Mouse (Mus musculus): ENCODE data around the gene Lsm7. TPM values are rescaled to one million over a fixed set of nuclear protein-coding genes. Genes with fewer than 3 reads are reported as not detected.

Gene Lsm7
- total and polyA plus RNA-seq, 2 experiments from 2014 or later: 249 to 299 TPM

DNA sequence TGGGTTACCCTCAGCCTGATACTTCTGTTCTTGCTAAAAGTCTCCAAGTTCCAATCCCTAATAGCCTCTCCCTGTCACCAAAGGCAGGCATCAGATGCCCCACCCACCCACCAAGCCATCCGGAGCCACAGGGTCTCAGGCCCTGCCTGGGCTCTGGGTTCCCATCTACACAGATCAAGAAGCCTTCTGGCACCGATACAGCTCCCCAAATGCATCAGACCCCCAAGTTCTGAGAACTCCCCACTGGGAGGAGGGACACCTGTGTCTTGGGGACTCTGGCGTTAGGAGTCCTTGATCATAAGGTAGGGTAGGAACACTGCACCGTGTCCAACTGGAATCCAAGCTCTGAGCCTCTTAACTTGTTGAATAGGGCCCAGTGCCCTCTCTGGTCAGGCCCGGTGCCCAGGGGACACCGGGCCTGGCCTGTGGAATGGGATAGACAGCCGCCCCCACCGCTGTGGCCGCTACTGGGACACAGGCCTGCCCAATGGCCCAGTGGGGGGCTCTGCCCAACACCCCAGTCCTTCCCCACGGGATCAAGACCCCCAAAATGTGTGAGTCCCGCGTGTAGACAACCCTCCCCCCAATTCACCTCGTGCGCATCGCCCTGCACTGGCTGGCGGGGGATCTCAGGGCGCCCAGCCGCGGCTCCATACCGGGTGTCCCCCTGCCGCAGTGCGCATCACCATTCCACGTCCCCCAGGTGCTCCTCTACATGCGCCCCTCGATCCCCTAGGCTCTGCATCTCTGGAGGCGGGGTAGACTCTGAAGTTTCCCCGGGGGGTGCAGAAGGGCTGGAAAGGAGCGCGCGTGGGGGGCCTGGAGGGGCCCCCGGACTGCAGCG, 11.7 kb downstream of the Lsm7 start:
- ATAC-seq (ENCODE audit: low FRiP score) (peak; percentile 45), DNase-seq (ENCODE audit: low spot score) (no peak)
- H3K4me2 ChIP-seq (ENCODE audit: low read depth, low read length, poor library complexity, severe bottlenecking): peak overlapping the region; percentile 86
- no peaks in the 10 kb centered on the region for H3K4me1 ChIP-seq (ENCODE audit: insufficient read depth, low read length)
- no peak for TF ChIP-seq CTCF (IDR thresholded peaks at IDR 0.05)
- H3K9me3 ChIP-seq (ENCODE audit: low read length): no peaks in the 10 kb centered on the region
- peak overlapping the region; percentile 70 for H3K4me3 ChIP-seq (ENCODE audit: low read depth, low read length)
- H3K9ac ChIP-seq (replicated peaks; ENCODE audit: low read length, poor library complexity, severe bottlenecking): peak overlapping the region; percentile 86
- no peaks in the 10 kb centered on the region for H3K36me3 ChIP-seq (ENCODE audit: insufficient read depth, low read length)
- H3K27me3 ChIP-seq (ENCODE audit: insufficient read depth, low read length): peaks cover 7% of the 10 kb centered on the region; the same call in 1 of the 2 replicates
- WGBS: 6% methylated on average over 31 of the region's 32 CpGs
- H3K27ac ChIP-seq (ENCODE audit: low read depth, low read length): no peak overlapping the region

DNA sequence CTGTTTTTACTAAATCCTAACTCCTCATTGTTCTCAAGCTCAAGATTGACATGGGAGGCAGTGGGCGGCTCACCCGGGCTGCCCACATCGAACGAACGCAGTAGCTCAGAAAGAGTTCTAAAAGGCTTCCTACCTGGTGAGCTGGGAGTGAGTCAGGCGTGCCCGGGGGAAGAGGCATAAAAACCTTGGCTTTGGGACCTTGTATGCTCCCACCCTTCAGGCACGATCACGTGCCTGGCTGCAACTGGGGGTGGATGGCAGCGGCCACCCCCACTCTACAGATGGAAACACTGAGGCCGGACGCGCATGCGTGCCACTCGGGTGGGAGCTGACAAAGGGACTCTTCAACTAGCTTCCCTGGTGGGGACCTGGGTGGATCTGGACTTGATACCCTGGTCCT, 12.7 kb downstream of the Lsm7 start:
- WGBS: 84% methylated on average over 15 of the region's 15 CpGs
- Histone ChIP-seq H3K4me3 (ENCODE audit: low read depth, low read length) (no peak overlapping the region), H3K27me3 (ENCODE audit: insufficient read depth, low read length) (peaks cover 7% of the 10 kb centered on the region; the same call in 1 of the 2 replicates), H3K4me2 (ENCODE audit: low read depth, low read length, poor library complexity, severe bottlenecking) (no peak overlapping the region), H3K36me3 (ENCODE audit: insufficient read depth, low read length) (no peaks in the 10 kb centered on the region), H3K4me1 (ENCODE audit: insufficient read depth, low read length) (no peaks in the 10 kb centered on the region), H3K9ac (replicated peaks; ENCODE audit: low read length, poor library complexity, severe bottlenecking) (no peak overlapping the region), H3K27ac (ENCODE audit: low read depth, low read length) (no peak overlapping the region), H3K9me3 (ENCODE audit: low read length) (no peaks in the 10 kb centered on the region)
- ATAC-seq (ENCODE audit: low FRiP score) (no peak), DNase-seq (ENCODE audit: low spot score) (no peak)
- TF ChIP-seq CTCF (IDR thresholded peaks at IDR 0.05): no peak

DNA sequence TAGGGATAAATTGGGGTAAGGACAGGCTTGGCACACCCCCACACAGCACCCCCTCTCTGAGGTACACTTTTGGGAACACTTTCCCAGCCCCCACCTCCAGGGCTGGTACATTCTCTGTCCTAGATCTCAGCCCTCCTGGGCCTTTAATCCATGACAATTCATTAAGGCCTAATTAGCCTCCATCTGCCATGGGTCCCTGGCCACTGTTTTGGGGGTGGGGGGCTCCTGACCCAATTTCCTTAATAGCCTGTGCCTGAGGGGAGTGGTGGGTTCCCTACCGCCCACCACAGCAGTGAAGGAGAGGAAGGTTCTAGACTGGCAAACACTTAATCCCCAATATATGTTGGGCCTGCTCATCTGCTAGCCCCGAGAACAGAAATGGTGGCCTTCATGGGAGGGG, 13.3 kb downstream of the Lsm7 start:
- Histone ChIP-seq H3K4me2 (ENCODE audit: low read depth, low read length, poor library complexity, severe bottlenecking) (no peak overlapping the region), H3K36me3 (ENCODE audit: insufficient read depth, low read length) (no peaks in the 10 kb centered on the region), H3K4me1 (ENCODE audit: insufficient read depth, low read length) (no peaks in the 10 kb centered on the region), H3K27me3 (ENCODE audit: insufficient read depth, low read length) (peaks cover 7% of the 10 kb centered on the region; the same call in 1 of the 2 replicates), H3K27ac (ENCODE audit: low read depth, low read length) (no peak overlapping the region), H3K4me3 (ENCODE audit: low read depth, low read length) (no peak overlapping the region), H3K9ac (replicated peaks; ENCODE audit: low read length, poor library complexity, severe bottlenecking) (no peak overlapping the region), H3K9me3 (ENCODE audit: low read length) (no peaks in the 10 kb centered on the region)
- DNase-seq (ENCODE audit: low spot score) (no peak), ATAC-seq (ENCODE audit: low FRiP score) (no peak)
- TF ChIP-seq CTCF (IDR thresholded peaks at IDR 0.05): no peak
- 80% methylated on average over 2 of the region's 2 CpGs for WGBS

DNA sequence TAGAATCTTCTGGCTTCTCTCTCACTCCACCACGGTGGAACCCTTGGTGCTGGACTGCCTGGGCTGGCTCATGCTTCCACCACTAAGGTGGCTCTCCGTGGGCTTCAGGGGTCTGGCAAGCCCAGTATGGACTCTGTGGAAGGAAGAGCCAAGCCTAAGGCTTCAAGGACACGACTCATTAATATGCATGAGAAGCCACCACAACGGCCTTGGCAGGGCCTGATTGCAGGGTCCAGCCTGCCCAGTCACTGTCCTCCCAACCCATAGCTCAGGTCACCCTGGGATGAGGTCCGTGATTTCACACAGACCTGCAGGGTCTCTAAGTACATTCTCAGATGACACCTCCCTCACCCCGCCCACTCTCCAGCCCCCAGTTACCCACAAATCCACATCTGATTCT, 15.2 kb downstream of the Lsm7 start:
- H3K27ac ChIP-seq (ENCODE audit: low read depth, low read length): no peak overlapping the region
- DNase-seq (ENCODE audit: low spot score) (no peak), ATAC-seq (ENCODE audit: low FRiP score) (no peak)
- H3K36me3 ChIP-seq (ENCODE audit: insufficient read depth, low read length): peaks cover 3% of the 10 kb centered on the region; the same call in 1 of the 2 replicates
- WGBS: 56% methylated on average over 6 of the region's 6 CpGs
- no peak overlapping the region for H3K4me3 ChIP-seq (ENCODE audit: low read depth, low read length)
- TF ChIP-seq CTCF (IDR thresholded peaks at IDR 0.05): no peak
- no peaks in the 10 kb centered on the region for H3K4me1 ChIP-seq (ENCODE audit: insufficient read depth, low read length)
- no peak overlapping the region for H3K9ac ChIP-seq (replicated peaks; ENCODE audit: low read length, poor library complexity, severe bottlenecking)
- H3K9me3 ChIP-seq (ENCODE audit: low read length): no peaks in the 10 kb centered on the region
- H3K27me3 ChIP-seq (ENCODE audit: insufficient read depth, low read length): no peaks in the 10 kb centered on the region; the same call in 1 of the 2 replicates
- no peak overlapping the region for H3K4me2 ChIP-seq (ENCODE audit: low read depth, low read length, poor library complexity, severe bottlenecking)

DNA sequence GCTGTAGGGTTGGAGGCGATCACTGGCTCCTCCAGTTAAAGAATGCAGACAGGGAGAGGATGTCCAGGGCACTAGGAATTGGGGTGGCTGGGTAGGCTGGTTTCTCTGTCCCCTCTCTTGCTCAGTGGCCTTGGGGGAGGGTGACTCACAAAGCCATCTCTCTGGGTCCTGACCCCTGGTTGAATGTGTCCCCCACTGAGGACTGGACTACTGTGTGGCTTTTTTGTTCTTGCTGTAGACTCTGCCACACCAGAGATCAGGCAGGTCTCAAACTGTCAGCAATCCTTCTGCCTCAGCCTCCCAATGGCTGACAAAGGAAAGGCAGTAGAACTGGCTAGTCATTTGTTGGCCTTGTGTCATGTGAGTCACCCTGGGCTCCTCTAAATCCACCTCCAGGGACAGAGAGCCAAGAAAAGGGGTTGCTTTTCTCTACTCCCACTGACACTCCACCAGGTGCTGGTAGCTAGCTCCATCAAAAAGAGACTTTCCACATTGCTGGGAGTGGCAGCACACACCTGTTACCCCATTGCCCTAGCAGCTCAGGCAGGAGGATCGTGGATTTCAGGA, 16.6 kb downstream of the Lsm7 start:
- Histone ChIP-seq H3K36me3 (ENCODE audit: insufficient read depth, low read length) (peaks cover 9% of the 10 kb centered on the region), H3K4me1 (ENCODE audit: insufficient read depth, low read length) (no peaks in the 10 kb centered on the region), H3K9ac (replicated peaks; ENCODE audit: low read length, poor library complexity, severe bottlenecking) (no peak overlapping the region), H3K4me2 (ENCODE audit: low read depth, low read length, poor library complexity, severe bottlenecking) (no peak overlapping the region), H3K27ac (ENCODE audit: low read depth, low read length) (no peak overlapping the region), H3K27me3 (ENCODE audit: insufficient read depth, low read length) (no peaks in the 10 kb centered on the region; the same call in 1 of the 2 replicates), H3K9me3 (ENCODE audit: low read length) (no peaks in the 10 kb centered on the region), H3K4me3 (ENCODE audit: low read depth, low read length) (no peak overlapping the region)
- 73% methylated on average over 2 of the region's 2 CpGs for WGBS
- DNase-seq (ENCODE audit: low spot score): no peak
- no peak for TF ChIP-seq CTCF (IDR thresholded peaks at IDR 0.05)
- ATAC-seq (ENCODE audit: low FRiP score): no peak

DNA sequence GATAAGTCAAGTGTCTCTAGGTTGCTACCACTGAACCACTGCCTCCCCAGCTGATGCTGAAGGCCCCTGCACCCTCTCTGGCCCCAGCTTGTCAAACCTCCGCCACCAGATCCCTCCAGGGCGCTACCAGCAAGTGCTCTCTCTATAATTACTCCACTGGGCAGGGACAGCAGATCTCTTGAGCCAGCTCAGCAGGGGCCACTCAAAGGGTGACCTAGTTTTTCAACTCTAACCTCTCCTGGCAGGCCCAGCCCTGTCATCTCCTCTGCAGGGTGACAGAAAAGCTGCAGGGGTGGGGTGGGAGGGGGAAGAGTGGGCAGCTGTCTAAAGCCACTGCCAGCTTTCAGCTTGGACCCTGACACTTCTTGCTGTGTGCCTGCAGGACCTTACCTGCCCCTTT, 17.2 kb downstream of the Lsm7 start:
- no peaks in the 10 kb centered on the region; the same call in 1 of the 2 replicates for H3K27me3 ChIP-seq (ENCODE audit: insufficient read depth, low read length)
- ATAC-seq (ENCODE audit: low FRiP score): no peak
- H3K9ac ChIP-seq (replicated peaks; ENCODE audit: low read length, poor library complexity, severe bottlenecking): no peak overlapping the region
- no peaks in the 10 kb centered on the region for H3K4me1 ChIP-seq (ENCODE audit: insufficient read depth, low read length)
- H3K4me2 ChIP-seq (ENCODE audit: low read depth, low read length, poor library complexity, severe bottlenecking): no peak overlapping the region
- H3K27ac ChIP-seq (ENCODE audit: low read depth, low read length): no peak overlapping the region
- no peak for TF ChIP-seq CTCF (IDR thresholded peaks at IDR 0.05)
- no peak overlapping the region for H3K4me3 ChIP-seq (ENCODE audit: low read depth, low read length)
- H3K9me3 ChIP-seq (ENCODE audit: low read length): no peaks in the 10 kb centered on the region
- no peak for DNase-seq (ENCODE audit: low spot score)
- WGBS: 17% methylated on average over 2 of the region's 2 CpGs
- H3K36me3 ChIP-seq (ENCODE audit: insufficient read depth, low read length): peaks cover 11% of the 10 kb centered on the region
